Mouse (Mus musculus): ENCODE results near the gene Szrd1. TPM values are rescaled to one million over a fixed set of nuclear protein-coding genes. Genes with fewer than 3 reads are reported as not detected.

The Szrd1 gene
- polyA plus RNA-seq, 1 experiment from 2014 or later, result 30.7 TPM

Other genes with a start within 250 kb of the Szrd1 start
- 0.93 TPM in 2 replicates for gene Padi2, start 233.4 kb downstream of the Szrd1 start, polyA plus RNA-seq (2015; fragmentation: Nextera tagmentation; extraction: Ambion mirVana)
- gene Sdhb, start 178.6 kb downstream of the Szrd1 start, polyA plus RNA-seq (2015; fragmentation: Nextera tagmentation; extraction: Ambion mirVana), result 457 and 464 TPM in 2 replicates
- gene Atp13a2, start 152.9 kb downstream of the Szrd1 start, polyA plus RNA-seq (2015; fragmentation: Nextera tagmentation; extraction: Ambion mirVana), result 118 and 127 TPM in 2 replicates
- 181 and 207 TPM in 2 replicates for gene Mfap2, start 129.4 kb downstream of the Szrd1 start, polyA plus RNA-seq (2015; fragmentation: Nextera tagmentation; extraction: Ambion mirVana)
- gene Crocc, start 79.2 kb downstream of the Szrd1 start, polyA plus RNA-seq (2015; fragmentation: Nextera tagmentation; extraction: Ambion mirVana), result 6.8 and 8.8 TPM in 2 replicates
- 47.2 and 52.3 TPM in 2 replicates for gene Necap2, start 61.4 kb downstream of the Szrd1 start, polyA plus RNA-seq (2015; fragmentation: Nextera tagmentation; extraction: Ambion mirVana)
- 0.22 TPM in 1 of 2 replicates, not detected in the other for gene Spata21, start 51.4 kb downstream of the Szrd1 start, polyA plus RNA-seq (2015; fragmentation: Nextera tagmentation; extraction: Ambion mirVana)
- 22.9 and 26.3 TPM in 2 replicates for gene Fbxo42, start 8.1 kb upstream of the Szrd1 start, polyA plus RNA-seq (2015; fragmentation: Nextera tagmentation; extraction: Ambion mirVana)
- 6.4 and 8.9 TPM in 2 replicates for gene Rsg1, start 74.2 kb upstream of the Szrd1 start, polyA plus RNA-seq (2015; fragmentation: Nextera tagmentation; extraction: Ambion mirVana)
- gene Arhgef19, start 99.7 kb upstream of the Szrd1 start, polyA plus RNA-seq (2015; fragmentation: Nextera tagmentation; extraction: Ambion mirVana), result 0.93 and 0.98 TPM in 2 replicates
- gene Epha2, start 161.5 kb upstream of the Szrd1 start, polyA plus RNA-seq (2015; fragmentation: Nextera tagmentation; extraction: Ambion mirVana), result 3.5 and 4.7 TPM in 2 replicates
- gene Fam131c, start 228.4 kb upstream of the Szrd1 start, polyA plus RNA-seq (2015; fragmentation: Nextera tagmentation; extraction: Ambion mirVana), result 7.8 and 10.1 TPM in 2 replicates